In genomic region chr16:13326622-13327021, GRCm38 (mm10) we compare ENCODE assay signal across 21 mouse cellular contexts.
"Had no signal": no experiment of that assay in that cellular context is flagged by ENCODE, and none has a peak within 500 bp of the region (broad histone marks: within the 10 kb centered on the region; RNA-seq: fewer than 3 reads in every experiment).

No protein-coding gene starts in this region.

- H3K27me3 ChIP-seq: kidney, embryonic 15.5 days; liver, embryonic 15.5 days; neural tube, embryonic 12.5 days; neural tube, embryonic 15.5 days; stomach, embryonic 15.5 days had no signal

- H3K4me3 ChIP-seq: kidney, embryonic 15.5 days; left cerebral cortex, adult 2 months; liver, embryonic 15.5 days; neural tube, embryonic 12.5 days; neural tube, embryonic 15.5 days; stomach, embryonic 15.5 days had no signal

- H3K9me3 ChIP-seq: kidney, embryonic 15.5 days; liver, embryonic 15.5 days; neural tube, embryonic 12.5 days; neural tube, embryonic 15.5 days; stomach, embryonic 15.5 days had no signal

- DNase-seq: kidney, adult 11 months; kidney, adult 8-10 months; kidney, postnatal 10 days; kidney, postnatal 36 days; layer of hippocampus, postnatal 36 days; lung, adult 2 months; lung, postnatal 14 days; lung, postnatal 4 days; midbrain, embryonic 14.5 days; right cerebral cortex, adult 18-20 months; right cerebral cortex, postnatal 14 days; right cerebral cortex, postnatal 4 days; spleen, adult 18-20 months; thymus, postnatal 25 days had no signal

- H3K4me1 ChIP-seq: neural tube, embryonic 12.5 days; stomach, embryonic 15.5 days had no signal

- H3K27ac ChIP-seq: kidney, embryonic 15.5 days; left cerebral cortex, adult 2 months; liver, embryonic 15.5 days; neural tube, embryonic 12.5 days; neural tube, embryonic 15.5 days; stomach, embryonic 15.5 days had no signal

- H3K36me3 ChIP-seq: liver, embryonic 15.5 days; neural tube, embryonic 15.5 days had no signal

- H3K9ac ChIP-seq: kidney, embryonic 15.5 days; liver, embryonic 15.5 days; neural tube, embryonic 12.5 days; neural tube, embryonic 15.5 days; stomach, embryonic 15.5 days had no signal

- H3K4me2 ChIP-seq: kidney, embryonic 15.5 days; liver, embryonic 15.5 days; midbrain, embryonic 11.5 days; neural tube, embryonic 12.5 days; neural tube, embryonic 15.5 days; stomach, embryonic 15.5 days had no signal
